ENCODE assay signal across 15 mouse cellular contexts in the genomic region with DNA sequence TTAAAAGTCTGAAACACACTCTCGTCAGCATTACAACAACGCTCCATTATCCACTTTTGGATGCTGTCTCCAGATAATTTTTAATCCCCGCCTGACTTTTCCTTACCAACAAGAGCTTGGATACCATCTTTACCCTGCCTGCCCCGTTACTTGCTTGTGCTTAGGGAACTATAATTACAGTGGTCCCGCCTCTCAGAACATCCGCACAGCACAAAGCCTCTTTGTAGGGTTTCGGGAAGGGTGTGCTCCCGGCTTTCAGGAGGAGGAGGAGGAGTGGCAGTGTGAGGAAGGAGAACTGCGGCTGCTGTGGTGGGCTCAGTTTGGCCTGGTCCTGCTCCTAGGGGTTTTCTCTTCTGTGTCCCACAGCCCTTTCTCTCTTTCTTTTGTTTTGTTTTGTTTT. TPM values are rescaled to one million over a fixed set of nuclear protein-coding genes. Genes with fewer than 3 reads are reported as not detected.
DNase-seq lines count a peak whose midpoint lies in the region; ATAC-seq and TF ChIP-seq lines count a peak whose summit lies in the region.
"Had no signal": no experiment of that assay in that cellular context is flagged by ENCODE, and none has a peak within 500 bp of the region (broad histone marks: within the 10 kb centered on the region; RNA-seq: fewer than 3 reads in every experiment).

No protein-coding gene starts in this region.

- no peaks in the 10 kb centered on the region for H3K27me3 ChIP-seq in lung, embryonic 14.5 days (ENCODE audit: insufficient read depth, low read length)
- H3K27me3 ChIP-seq in forebrain, embryonic 14.5 days (replicated peaks; ENCODE audit: control insufficient read depth, insufficient read depth, low read length) = no peaks in the 10 kb centered on the region
- no peaks in the 10 kb centered on the region for H3K27me3 ChIP-seq in neural tube, embryonic 11.5 days (ENCODE audit: control insufficient read depth, insufficient read depth, low read length)
- H3K27me3 ChIP-seq: heart, embryonic 13.5 days; liver, embryonic 13.5 days; neural tube, embryonic 12.5 days had no signal

- WGBS in lung, embryonic 14.5 days = 55% methylated on average over 9 of the region's 9 CpGs
- WGBS in forebrain, embryonic 14.5 days = 8% methylated on average over 9 of the region's 9 CpGs
- WGBS in neural tube, embryonic 11.5 days = 33% methylated on average over 9 of the region's 9 CpGs

- no peak overlapping the region for H3K4me3 ChIP-seq in lung, embryonic 14.5 days (ENCODE audit: low read depth, low read length)
- no peak overlapping the region for H3K4me3 ChIP-seq in forebrain, embryonic 14.5 days (ENCODE audit: low read depth, low read length)
- no peak overlapping the region for H3K4me3 ChIP-seq in neural tube, embryonic 11.5 days (ENCODE audit: low read depth, low read length)
- H3K4me3 ChIP-seq: heart, embryonic 13.5 days; liver, embryonic 13.5 days; neural tube, embryonic 12.5 days had no signal

- H3K9ac ChIP-seq in lung, embryonic 14.5 days = no peak overlapping the region
- H3K9ac ChIP-seq in forebrain, embryonic 14.5 days (ENCODE audit: low read length) = no peak overlapping the region
- H3K9ac ChIP-seq in neural tube, embryonic 11.5 days (ENCODE audit: low read length) = no peak overlapping the region
- H3K9ac ChIP-seq: heart, embryonic 13.5 days; liver, embryonic 13.5 days; neural tube, embryonic 12.5 days had no signal

- no peaks in the 10 kb centered on the region for H3K36me3 ChIP-seq in lung, embryonic 14.5 days (ENCODE audit: insufficient read depth)
- no peaks in the 10 kb centered on the region for H3K36me3 ChIP-seq in forebrain, embryonic 14.5 days (ENCODE audit: control insufficient read depth, insufficient read depth, low read length)
- no peaks in the 10 kb centered on the region for H3K36me3 ChIP-seq in neural tube, embryonic 11.5 days (ENCODE audit: control insufficient read depth, insufficient read depth, low read length)
- H3K36me3 ChIP-seq: heart, embryonic 13.5 days; liver, embryonic 13.5 days; neural tube, embryonic 12.5 days had no signal

- no peak for TF ChIP-seq POLR2A in brain, embryonic 14.5 days (IDR thresholded peaks at IDR 0.05; ENCODE audit: borderline replicate concordance, extremely low read depth, insufficient read depth, insufficient read length, poor library complexity, severe bottlenecking)

- no peak for ATAC-seq in lung, embryonic 14.5 days (ENCODE audit: insufficient read depth)
- no peak for ATAC-seq in forebrain, embryonic 14.5 days
- no peak for ATAC-seq in neural tube, embryonic 11.5 days (ENCODE audit: insufficient read depth, low FRiP score, low TSS enrichment)

- no peaks in the 10 kb centered on the region for H3K9me3 ChIP-seq in lung, embryonic 14.5 days (ENCODE audit: low read depth, low read length)
- H3K9me3 ChIP-seq in forebrain, embryonic 14.5 days (replicated peaks; ENCODE audit: control insufficient read depth, low read length) = no peaks in the 10 kb centered on the region
- H3K9me3 ChIP-seq in neural tube, embryonic 11.5 days (ENCODE audit: control insufficient read depth, low read length) = no peaks in the 10 kb centered on the region
- H3K9me3 ChIP-seq: heart, embryonic 13.5 days; liver, embryonic 13.5 days; neural tube, embryonic 12.5 days had no signal

- H3K4me2 ChIP-seq in lung, embryonic 14.5 days = no peak overlapping the region
- H3K4me2 ChIP-seq in forebrain, embryonic 14.5 days (ENCODE audit: low read length) = no peak overlapping the region
- H3K4me2 ChIP-seq in neural tube, embryonic 11.5 days (ENCODE audit: low read depth) = no peak overlapping the region
- H3K4me2 ChIP-seq: heart, embryonic 13.5 days; liver, embryonic 13.5 days; neural tube, embryonic 12.5 days had no signal

- TF ChIP-seq CTCF in lung, embryonic 14.5 days (IDR thresholded peaks at IDR 0.05; ENCODE audit: low read depth) = no peak
- TF ChIP-seq CTCF in brain, embryonic 14.5 days (IDR thresholded peaks at IDR 0.05; ENCODE audit: borderline replicate concordance, extremely low read depth, insufficient read depth, insufficient read length) = no peak

- peak; percentile 8 for DNase-seq in lung, embryonic 14.5 days
- DNase-seq in lung, postnatal 14 days = no peak
- peak; percentile 73 for DNase-seq in brain, embryonic 14.5 days (ENCODE audit: low read depth)
- peak; percentile 54 for DNase-seq in forebrain, embryonic 14.5 days (ENCODE audit: low spot score)
- DNase-seq in neural tube, embryonic 11.5 days (ENCODE audit: low spot score) = peak; percentile 35
- no peak for DNase-seq in left cerebral cortex, adult 11 months (ENCODE audit: low spot score)
- DNase-seq in cerebellum, postnatal 10 days = no peak
- DNase-seq in kidney, postnatal 25 days = no peak
- DNase-seq: cerebellum, adult 9-11 months; gastrocnemius, postnatal 10 days; liver, embryonic 13.5 days; lung, postnatal 4 days; thymus, postnatal 25 days had no signal

- no peak overlapping the region for H3K27ac ChIP-seq in lung, embryonic 14.5 days (ENCODE audit: low read depth)
- peak overlapping the region; percentile 5; the same call in 1 of the 2 replicates for H3K27ac ChIP-seq in forebrain, embryonic 14.5 days (ENCODE audit: low read depth, low read length)
- H3K27ac ChIP-seq in neural tube, embryonic 11.5 days (ENCODE audit: low read depth, low read length) = no peak overlapping the region
- H3K27ac ChIP-seq: heart, embryonic 13.5 days; liver, embryonic 13.5 days; neural tube, embryonic 12.5 days had no signal

- H3K4me1 ChIP-seq in lung, embryonic 14.5 days (ENCODE audit: insufficient read depth) = no peaks in the 10 kb centered on the region; the same call in 1 of the 2 replicates
- H3K4me1 ChIP-seq in forebrain, embryonic 14.5 days (ENCODE audit: control insufficient read depth, insufficient read depth, low read length) = peaks cover 9% of the 10 kb centered on the region; the same call in 1 of the 2 replicates
- 0 out of 2 replicates have a peak, but pooled peaks cover 3% of the 10 kb centered on the region for H3K4me1 ChIP-seq in neural tube, embryonic 11.5 days (ENCODE audit: control insufficient read depth, insufficient read depth, low read length)

RNA-seq across cellular contexts. Expression of a gene that starts 9.4 kb away (rescaled TPM):
- 30.7 and 33.2 TPM in 2 replicates for polyA plus RNA-seq in lung, embryonic 14.5 days (2014; fragmentation: Nextera tagmentation; extraction: Ambion mirVana)
- 284 and 293 TPM in 2 replicates for polyA plus RNA-seq in brain, embryonic 14.5 days (2012; rRNA removed)
- 47.0 and 47.8 TPM in 2 replicates for polyA plus RNA-seq in forebrain, embryonic 14.5 days (2014; fragmentation: Nextera tagmentation; extraction: Ambion mirVana)
- polyA plus RNA-seq in neural tube, embryonic 11.5 days (2014; fragmentation: Nextera tagmentation; extraction: Ambion mirVana) = 55.1 and 55.8 TPM in 2 replicates

Comparison
In these comparisons a context has a peak if more than half of its experiments do, and no peak if none do; other contexts are left out.
1. DNase-seq: peak in lung, embryonic 14.5 days (single experiment), brain, embryonic 14.5 days (single experiment), forebrain, embryonic 14.5 days (single experiment) and neural tube, embryonic 11.5 days (single experiment); none in lung, postnatal 14 days (single experiment), left cerebral cortex, adult 11 months (single experiment), cerebellum, postnatal 10 days (0 of 2) and kidney, postnatal 25 days (0 of 2).